Comparison of ENCODE assay signal across 9 mouse cellular contexts in genomic region chr14:48664841-48665815, GRCm38 (mm10). TPM values are rescaled to one million over a fixed set of nuclear protein-coding genes. Genes with fewer than 3 reads are reported as not detected.
A peak's percentile ranks its signal among the peaks of the same experiment; 100 is the strongest.
DNase-seq lines count a peak whose midpoint lies in the region; ATAC-seq lines count a peak whose summit lies in the region.
"Had no signal": no experiment of that assay in that cellular context is flagged by ENCODE, and none has a peak within 500 bp of the region (broad histone marks: within the 10 kb centered on the region; RNA-seq: fewer than 3 reads in every experiment).

No protein-coding gene starts in this region.

- no peak overlapping the region for H3K27ac ChIP-seq in liver, embryonic 11.5 days (ENCODE audit: low read depth, low read length)
- H3K27ac ChIP-seq in hindbrain, embryonic 10.5 days, result peak overlapping the region; percentile 84

- H3K4me3 ChIP-seq in liver, embryonic 11.5 days (ENCODE audit: low read depth, low read length), result 0 out of 2 replicates have a peak overlapping the region, but pooled peaks have one; percentile 8
- H3K4me3 ChIP-seq in hindbrain, embryonic 10.5 days, result peak overlapping the region; percentile 51

- H3K36me3 ChIP-seq in liver, embryonic 11.5 days (ENCODE audit: control insufficient read depth, insufficient read depth, low read length), result no peaks in the 10 kb centered on the region
- no peaks in the 10 kb centered on the region for H3K36me3 ChIP-seq in hindbrain, embryonic 10.5 days

- no peak overlapping the region for H3K9ac ChIP-seq in liver, embryonic 11.5 days (ENCODE audit: low read depth, low read length)

- WGBS in liver, embryonic 11.5 days, result under 1% methylated on average over 50 of the region's 50 CpGs
- whole genome bisulfite sequencing in hindbrain, embryonic 10.5 days, result under 1% methylated on average over 50 of the region's 50 CpGs

- H3K4me1 ChIP-seq in liver, embryonic 11.5 days (replicated peaks; ENCODE audit: control insufficient read depth, insufficient read depth, low read length), result no peaks in the 10 kb centered on the region
- H3K4me1 ChIP-seq in hindbrain, embryonic 10.5 days (replicated peaks), result peaks cover 34% of the 10 kb centered on the region

- H3K4me2 ChIP-seq in liver, embryonic 11.5 days, result peak overlapping the region; percentile 19; the same call in 1 of the 2 replicates

- ATAC-seq in liver, embryonic 11.5 days (replicated peaks; ENCODE audit: low FRiP score), result no peak

- no peaks in the 10 kb centered on the region for H3K9me3 ChIP-seq in liver, embryonic 11.5 days (ENCODE audit: control insufficient read depth, low read length)
- H3K9me3 ChIP-seq in hindbrain, embryonic 10.5 days, result no peaks in the 10 kb centered on the region

- peaks cover 99% of the 10 kb centered on the region for H3K27me3 ChIP-seq in liver, embryonic 11.5 days (replicated peaks; ENCODE audit: control insufficient read depth, insufficient read depth, low read length)
- peaks cover 100% of the 10 kb centered on the region for H3K27me3 ChIP-seq in hindbrain, embryonic 10.5 days (ENCODE audit: insufficient read depth, poor library complexity, severe bottlenecking)

- DNase-seq in liver, embryonic 11.5 days (ENCODE audit: low spot score), result peak; percentile 59
- DNase-seq in liver, result no peak
- DNase-seq in cerebellum, postnatal 36 days, result peak; percentile 41 to 54
- peak; percentile 76 for DNase-seq in hindbrain, embryonic 10.5 days (ENCODE audit: low spot score)
- DNase-seq in neural tube, embryonic 10.5 days (ENCODE audit: extremely low spot score, low spot score), result peak; percentile 78
- no peak for DNase-seq in urinary bladder, adult 2 months (ENCODE audit: low spot score)
- DNase-seq in ovary, postnatal 14 days (ENCODE audit: low spot score), result no peak
- DNase-seq in left cerebral cortex, adult 9 months (ENCODE audit: low spot score in 2 of 2), result no peak

RNA-seq across cellular contexts. Expression of gene Otx2, which starts 8.5 kb away (rescaled TPM):
- polyA plus RNA-seq in liver, embryonic 11.5 days (2014; fragmentation: Nextera tagmentation; extraction: Ambion mirVana), result not detected in 2 replicates
- polyA plus RNA-seq in hindbrain, embryonic 10.5 days (2016; fragmentation: Nextera tagmentation; extraction: Ambion mirVana), result 15.4 and 19.3 TPM in 2 replicates
- not detected in 2 replicates for polyA plus RNA-seq in urinary bladder, adult 2 months (2012; rRNA removed)
- polyA plus RNA-seq: stomach, embryonic 14.5 days had no signal

Comparison
In these comparisons a context has a peak if more than half of its experiments do, and no peak if none do; other contexts are left out.
1. DNase-seq: peak in liver, embryonic 11.5 days (single experiment), cerebellum, postnatal 36 days (2 of 2), hindbrain, embryonic 10.5 days (single experiment) and neural tube, embryonic 10.5 days (single experiment); none in liver (single experiment), urinary bladder, adult 2 months (single experiment), ovary, postnatal 14 days (single experiment) and left cerebral cortex, adult 9 months (0 of 2).
2. RNA of gene Otx2, which starts 8.5 kb away (polyA plus RNA-seq): 15.4 to 19.3 TPM in hindbrain, embryonic 10.5 days; not detected in liver, embryonic 11.5 days and not detected in urinary bladder, adult 2 months; every median in the first group is over 10 times any median in the second.